8 mouse cellular contexts compared by ENCODE assay signal in the genomic region with DNA sequence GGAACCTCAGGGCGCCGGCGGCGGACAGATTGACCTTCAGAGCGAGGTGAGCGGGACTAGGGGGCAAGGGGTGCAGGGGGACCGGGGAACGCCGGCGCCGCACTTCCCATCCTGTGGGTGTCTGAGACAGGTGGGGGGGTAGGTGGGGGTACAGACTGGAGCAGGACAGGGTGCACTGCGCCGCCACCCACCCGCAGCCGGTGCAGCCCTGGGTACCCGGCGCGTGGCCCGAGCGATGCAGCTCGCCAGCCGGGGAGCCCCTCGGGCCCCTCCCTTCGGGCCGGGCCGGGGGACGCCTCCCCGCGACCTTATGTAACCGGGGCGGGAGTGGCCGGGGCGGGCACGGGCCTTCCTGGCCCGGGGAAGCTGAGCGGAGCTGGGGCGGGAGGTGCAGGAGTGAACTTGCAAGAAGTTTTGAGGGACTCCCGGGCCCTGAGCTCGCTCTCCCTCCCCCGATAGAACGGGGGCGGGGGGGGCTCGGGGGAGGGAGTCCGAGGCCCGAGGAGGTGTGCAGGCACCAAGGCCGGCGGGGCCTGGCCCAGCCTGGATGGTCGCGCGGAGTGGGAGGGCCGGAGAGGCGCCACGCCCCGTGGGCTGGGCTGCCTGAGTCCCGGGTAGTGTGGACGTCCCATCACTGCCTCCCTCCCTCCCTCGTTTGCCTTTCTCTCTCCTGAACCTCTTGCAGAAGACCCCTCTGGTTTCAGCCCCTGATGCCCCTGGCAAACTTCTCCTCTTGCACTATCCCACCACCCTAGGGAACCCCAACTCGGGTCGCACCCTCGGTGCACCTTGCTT. TPM values are rescaled to one million over a fixed set of nuclear protein-coding genes. Genes with fewer than 3 reads are reported as not detected.
A peak's percentile ranks its signal among the peaks of the same experiment; 100 is the strongest.
DNase-seq lines count a peak whose midpoint lies in the region; ATAC-seq and TF ChIP-seq lines count a peak whose summit lies in the region.

No protein-coding gene starts in this region.

- H3K79me2 ChIP-seq in macrophage (ENCODE audit: inconsistent target): peaks cover 42% of the 10 kb centered on the region

- H3K9ac ChIP-seq in hindbrain, embryonic 15.5 days: peak overlapping the region; percentile 52

- peaks cover 27% of the 10 kb centered on the region for H3K4me1 ChIP-seq in hindbrain, embryonic 15.5 days (replicated peaks)

- no peaks in the 10 kb centered on the region for H3K9me3 ChIP-seq in hindbrain, embryonic 15.5 days

- peak overlapping the region; percentile 56 for H3K27ac ChIP-seq in hindbrain, embryonic 15.5 days (replicated peaks)
- peak overlapping the region; percentile 87 for H3K27ac ChIP-seq in left cerebral cortex, adult 2 months
- H3K27ac ChIP-seq in macrophage: peak overlapping the region; percentile 59

- intact Hi-C loops in left cerebral cortex, adult 2 months (cut with DNase I): loop anchor here (2.0 to 5.0 kb wide), 2 partner anchors 55 to 365 kb away; no protein-coding TSS in a partner anchor

- peak overlapping the region; percentile 68 for H3K4me3 ChIP-seq in hindbrain, embryonic 15.5 days
- peak overlapping the region; percentile 76 for H3K4me3 ChIP-seq in left cerebral cortex, adult 2 months
- H3K4me3 ChIP-seq in macrophage (ENCODE audit: inconsistent target): peak overlapping the region; percentile 67

- no peaks in the 10 kb centered on the region for H3K36me3 ChIP-seq in hindbrain, embryonic 15.5 days
- no peaks in the 10 kb centered on the region for H3K36me3 ChIP-seq in macrophage (ENCODE audit: inconsistent target)

- H3K27me3 ChIP-seq in hindbrain, embryonic 15.5 days: peaks cover 19% of the 10 kb centered on the region

- ATAC-seq in hindbrain, embryonic 15.5 days (ENCODE audit: low FRiP score, low read depth): peak; percentile 81

- WGBS in hindbrain, embryonic 15.5 days: under 1% methylated on average over 53 of the region's 60 CpGs
- under 1% methylated on average over 49 of the region's 60 CpGs for WGBS in macrophage (ENCODE audit: missing documents)

- peak overlapping the region; percentile 98 for H3K4me2 ChIP-seq in hindbrain, embryonic 15.5 days

- no peak for TF ChIP-seq CTCF in left cerebral cortex, adult 2 months (IDR thresholded peaks at IDR 0.05)

- DNase-seq in NIH3T3 (ENCODE audit: low read depth): peak; percentile 91
- DNase-seq in cerebellum, postnatal 25 days: peak; percentile 87 to 89
- DNase-seq in frontal cortex, postnatal 36 days (ENCODE audit: low spot score in 2 of 2): peak; percentile 61 to 62
- peak; percentile 64 to 80 for DNase-seq in left cerebral cortex, adult 2 months (ENCODE audit: extremely low spot score in 1 of 2, low spot score in 2 of 2)
- peak; percentile 53 to 75 for DNase-seq in right cerebral cortex, adult 2 months (ENCODE audit: low spot score in 2 of 2)
- DNase-seq in urinary bladder, postnatal 10 days (ENCODE audit: low spot score): peak; percentile 70

RNA-seq across cellular contexts. Expression of gene Tfeb, which starts 0.6 kb away (rescaled TPM):
- 3.6 and 4.2 TPM in 2 replicates for polyA plus RNA-seq in hindbrain, embryonic 15.5 days (2015; fragmentation: Nextera tagmentation; extraction: Ambion mirVana)
- total RNA-seq in left cerebral cortex, adult 2 months (2021): 10 to 100 TPM; 10.0 to 10.6 TPM
- total RNA-seq in macrophage (2018; cell fraction: chromatin; rRNA removed): 100 to 1,000 TPM in 6 of 26 experiments, 10 to 100 TPM in 16, 1 to 10 TPM in 4; 5.7 to 136 (median 54.5) TPM
- 10 to 100 TPM in 24 of 26 experiments, 1 to 10 TPM in 2; 6.8 to 49.1 (median 37.2) TPM for total RNA-seq in macrophage (2018; cell fraction: cytosol; rRNA removed)
- 10 to 100 TPM; 11.7 to 97.4 (median 40.8) TPM for total RNA-seq in macrophage (2018; cell fraction: nucleus; rRNA removed)
- 15.5 to 41.8 TPM (median 22.8 TPM) in 3 replicates for polyA plus RNA-seq in macrophage (2018)

RNA-seq across cellular contexts. Expression of gene Pgc, which starts 10.8 kb away (rescaled TPM):
- polyA plus RNA-seq in hindbrain, embryonic 15.5 days (2015; fragmentation: Nextera tagmentation; extraction: Ambion mirVana): 0.16 TPM in 1 of 2 replicates, not detected in the other
- not detected for total RNA-seq in left cerebral cortex, adult 2 months (2021)
- not detected for total RNA-seq in macrophage (2018; cell fraction: chromatin; rRNA removed)
- not detected for total RNA-seq in macrophage (2018; cell fraction: cytosol; rRNA removed)
- not detected for total RNA-seq in macrophage (2018; cell fraction: nucleus; rRNA removed)
- not detected in 3 replicates for polyA plus RNA-seq in macrophage (2018)

RNA-seq across cellular contexts. Expression of gene Prickle4, which starts 42.9 kb away (rescaled TPM):
- polyA plus RNA-seq in hindbrain, embryonic 15.5 days (2015; fragmentation: Nextera tagmentation; extraction: Ambion mirVana): 1.3 and 1.6 TPM in 2 replicates
- 1 to 10 TPM; 5.2 to 6.5 TPM for total RNA-seq in left cerebral cortex, adult 2 months (2021)
- 1 to 10 TPM in 6 of 26 experiments, not detected in 20; 1.6 to 4.1 (median 2.7) TPM for total RNA-seq in macrophage (2018; cell fraction: chromatin; rRNA removed)
- total RNA-seq in macrophage (2018; cell fraction: cytosol; rRNA removed): under 1 TPM in 7 of 26 experiments, not detected in 19; 0.18 to 0.82 (median 0.41) TPM
- total RNA-seq in macrophage (2018; cell fraction: nucleus; rRNA removed): 1 to 10 TPM in 9 of 26 experiments, not detected in 17; 1.4 to 3.7 (median 2.0) TPM
- 0.76 to 1.3 TPM in 2 of 3 replicates, not detected in the other for polyA plus RNA-seq in macrophage (2018)

RNA-seq across cellular contexts. Expression of gene Gm21981, which starts 43.2 kb away (rescaled TPM):
- polyA plus RNA-seq in hindbrain, embryonic 15.5 days (2015; fragmentation: Nextera tagmentation; extraction: Ambion mirVana): 1.2 and 1.5 TPM in 2 replicates
- total RNA-seq in left cerebral cortex, adult 2 months (2021): 1 to 10 TPM; 3.1 to 4.1 TPM
- under 1 TPM in 8 of 26 experiments, not detected in 18; 0.31 to 0.79 (median 0.41) TPM for total RNA-seq in macrophage (2018; cell fraction: chromatin; rRNA removed)
- under 1 TPM; 0.10 to 0.92 (median 0.37) TPM for total RNA-seq in macrophage (2018; cell fraction: cytosol; rRNA removed)
- 1 to 10 TPM in 1 of 26 experiments, under 1 TPM in 13, not detected in 12; 0.22 to 1.1 (median 0.54) TPM for total RNA-seq in macrophage (2018; cell fraction: nucleus; rRNA removed)
- polyA plus RNA-seq in macrophage (2018): 0.23 to 0.79 TPM (median 0.74 TPM) in 3 replicates

RNA-seq across cellular contexts. Expression of gene Frs3, which starts 48.6 kb away (rescaled TPM):
- 49.3 and 52.2 TPM in 2 replicates for polyA plus RNA-seq in hindbrain, embryonic 15.5 days (2015; fragmentation: Nextera tagmentation; extraction: Ambion mirVana)
- 10 to 100 TPM; 27.5 to 31.0 TPM for total RNA-seq in left cerebral cortex, adult 2 months (2021)
- 10 to 100 TPM in 1 of 26 experiments, 1 to 10 TPM in 14, under 1 TPM in 3, not detected in 8; 0.37 to 10.7 (median 2.6) TPM for total RNA-seq in macrophage (2018; cell fraction: chromatin; rRNA removed)
- 1 to 10 TPM in 7 of 26 experiments, under 1 TPM in 19; 0.08 to 2.0 (median 0.51) TPM for total RNA-seq in macrophage (2018; cell fraction: cytosol; rRNA removed)
- 1 to 10 TPM in 15 of 26 experiments, under 1 TPM in 4, not detected in 7; 0.22 to 6.4 (median 1.9) TPM for total RNA-seq in macrophage (2018; cell fraction: nucleus; rRNA removed)
- 0.65 to 1.3 TPM (median 0.73 TPM) in 3 replicates for polyA plus RNA-seq in macrophage (2018)

Comparison
In these comparisons a context has a peak if more than half of its experiments do, and no peak if none do; other contexts are left out.
1. Peak in every context shown above with its lines: DNase-seq, ATAC-seq, H3K4me3 ChIP-seq and H3K27ac ChIP-seq.